Mouse (Mus musculus): ENCODE data around the gene Ppp4r3a. TPM values are rescaled to one million over a fixed set of nuclear protein-coding genes. Genes with fewer than 3 reads are reported as not detected.

Ppp4r3a gene
- polyA plus RNA-seq, 1 experiment from 2014 or later: 76.3 TPM

DNA sequence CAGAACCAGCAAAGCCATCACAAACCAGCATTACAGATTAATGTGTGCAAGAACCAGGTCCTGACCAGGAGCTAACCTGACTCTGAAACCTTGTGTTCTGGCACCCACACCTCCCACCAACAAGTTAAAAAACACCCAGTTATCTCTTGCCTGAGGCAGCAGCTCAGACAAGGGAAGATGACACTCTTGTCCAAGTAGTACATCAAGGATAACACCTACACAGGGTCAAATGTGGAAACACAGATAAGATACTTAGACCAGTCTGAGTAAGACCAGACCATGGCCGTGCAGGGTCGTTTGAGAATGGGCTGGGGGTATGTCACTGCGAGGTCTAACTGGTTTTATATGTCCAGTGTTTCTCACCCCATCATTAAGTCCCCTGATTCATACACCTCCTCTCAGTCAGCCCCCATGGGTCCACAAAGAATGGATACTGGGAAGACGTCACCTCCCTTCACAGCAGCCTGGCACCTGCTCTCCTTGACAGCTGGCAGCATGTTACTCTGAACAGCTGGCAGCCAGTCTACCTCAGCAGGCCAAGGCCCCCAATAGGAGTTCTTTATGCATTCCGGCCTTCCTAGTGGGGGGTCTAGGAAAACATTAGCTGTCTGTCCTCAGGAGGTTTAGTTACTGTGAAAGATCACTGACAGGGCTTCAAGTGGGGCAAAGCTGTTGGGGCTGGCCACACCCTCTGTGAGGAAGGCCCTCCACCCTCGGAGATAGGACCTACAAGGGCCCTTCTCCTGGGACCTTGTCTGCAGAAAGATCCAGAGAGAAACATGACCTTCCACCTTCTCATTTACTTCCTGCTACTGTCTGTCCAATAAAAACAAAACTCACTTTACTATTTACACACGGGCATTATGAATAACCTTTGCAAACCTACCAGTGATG lies 84.2 kb downstream of the Ppp4r3a start:
- Histone ChIP-seq H3K27ac (no peak overlapping the region), H3K4me1 (replicated peaks) (peaks cover 61% of the 10 kb centered on the region), H3K36me3 (no peaks in the 10 kb centered on the region), H3K9ac (replicated peaks) (no peak overlapping the region), H3K4me2 (no peak overlapping the region), H3K9me3 (no peaks in the 10 kb centered on the region), H3K27me3 (peaks cover 44% of the 10 kb centered on the region), H3K4me3 (replicated peaks) (no peak overlapping the region)
- 35% methylated on average over 7 of the region's 7 CpGs for WGBS
- no peak for ATAC-seq (ENCODE audit: insufficient number of reproducible peaks, insufficient read depth, low FRiP score, low TSS enrichment, low read depth)

DNA sequence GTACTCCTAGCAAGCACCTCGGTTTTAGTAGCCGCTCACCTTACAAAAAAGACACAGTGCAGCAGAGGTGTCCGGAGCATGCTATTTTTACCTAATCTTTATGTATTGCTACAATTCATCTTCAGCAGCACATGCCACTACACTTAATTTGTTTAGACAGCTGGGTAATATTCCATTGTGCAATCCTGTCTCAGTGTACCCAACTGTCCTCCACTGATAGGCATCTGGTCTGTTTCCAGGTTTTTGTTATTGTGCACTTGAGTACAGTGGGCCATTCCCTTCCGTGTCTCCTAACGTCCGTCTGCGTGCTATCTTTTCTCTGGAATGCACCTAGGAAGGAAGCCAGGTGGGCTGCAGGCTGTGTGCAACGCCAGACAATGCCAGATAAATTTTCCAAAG lies 84.9 kb downstream of the Ppp4r3a start:
- H3K9ac ChIP-seq (replicated peaks): no peak overlapping the region
- H3K27ac ChIP-seq: no peak overlapping the region
- H3K4me3 ChIP-seq (replicated peaks): no peak overlapping the region
- H3K27me3 ChIP-seq: peaks cover 43% of the 10 kb centered on the region
- no peak overlapping the region for H3K4me2 ChIP-seq
- no peaks in the 10 kb centered on the region for H3K36me3 ChIP-seq
- H3K9me3 ChIP-seq: no peaks in the 10 kb centered on the region
- no peak for ATAC-seq (ENCODE audit: insufficient number of reproducible peaks, insufficient read depth, low FRiP score, low TSS enrichment, low read depth)
- WGBS: 59% methylated on average over 8 of the region's 8 CpGs
- H3K4me1 ChIP-seq (replicated peaks): peaks cover 57% of the 10 kb centered on the region

DNA sequence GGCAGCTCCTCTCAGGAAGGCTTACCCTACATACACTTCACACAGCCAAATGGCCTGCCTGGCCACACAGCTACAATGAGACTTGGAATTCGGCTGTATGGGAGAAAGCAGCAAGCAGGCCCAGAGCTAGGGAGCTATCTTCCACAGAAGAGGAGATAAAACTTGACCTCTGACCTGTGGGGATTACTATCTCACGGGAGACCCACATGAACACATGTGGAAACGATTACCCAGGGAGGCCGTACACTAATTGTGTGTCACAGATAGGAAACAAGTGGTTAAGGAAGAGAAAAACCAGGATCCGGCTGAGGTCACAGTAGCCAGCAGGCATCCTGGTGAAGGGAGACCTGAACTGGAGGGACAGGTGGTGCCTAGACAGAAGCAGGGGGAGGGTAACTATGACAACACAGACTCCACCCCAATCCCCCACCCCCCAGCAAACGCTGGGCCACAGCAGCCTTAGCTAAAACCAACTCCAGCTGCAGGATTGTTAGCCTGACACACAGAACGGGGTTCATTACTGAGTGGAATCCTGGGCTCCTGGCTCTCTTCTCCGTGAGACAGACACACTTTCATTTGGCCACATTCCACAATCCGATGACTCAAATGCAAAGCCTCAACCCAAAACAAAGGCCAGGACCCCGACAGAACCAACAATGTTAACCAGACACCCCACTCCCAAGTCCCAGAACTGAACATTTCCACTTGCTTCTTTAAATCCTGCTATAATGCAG lies 85.5 kb downstream of the Ppp4r3a start:
- Histone ChIP-seq H3K4me2 (no peak overlapping the region), H3K27ac (no peak overlapping the region), H3K9ac (replicated peaks) (no peak overlapping the region), H3K27me3 (peaks cover 44% of the 10 kb centered on the region), H3K4me1 (replicated peaks) (peaks cover 55% of the 10 kb centered on the region), H3K36me3 (no peaks in the 10 kb centered on the region), H3K4me3 (replicated peaks) (no peak overlapping the region), H3K9me3 (no peaks in the 10 kb centered on the region)
- WGBS: 8% methylated on average over 10 of the region's 10 CpGs
- ATAC-seq (ENCODE audit: insufficient number of reproducible peaks, insufficient read depth, low FRiP score, low TSS enrichment, low read depth): peak; percentile 43; the same call in 1 of the 2 replicates

DNA sequence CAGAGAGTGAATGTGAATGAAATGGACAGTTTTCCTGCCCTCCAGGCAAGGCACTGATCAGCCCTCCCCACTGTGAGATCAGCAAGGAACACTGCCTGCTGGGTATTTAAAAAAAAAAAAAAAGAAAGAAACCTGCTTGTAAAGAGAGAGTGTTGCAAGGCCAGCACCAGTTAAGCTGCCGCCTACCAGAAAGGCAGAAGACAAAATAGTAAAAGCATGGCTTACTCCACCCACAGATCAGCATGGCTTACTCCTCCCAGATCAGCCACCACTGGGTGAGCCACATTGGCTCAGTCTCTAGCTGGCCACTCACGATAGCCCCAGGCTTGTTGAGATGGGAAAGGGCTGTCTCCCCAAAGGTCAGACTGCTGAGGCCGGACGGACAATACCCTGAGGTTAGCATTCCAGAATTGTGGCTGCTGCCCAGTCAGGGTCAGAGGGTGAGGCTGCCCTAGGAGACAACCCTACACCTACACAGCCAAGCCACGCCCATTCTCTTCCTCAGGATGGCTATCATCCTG lies 87.1 kb downstream of the Ppp4r3a start:
- no peak overlapping the region for H3K27ac ChIP-seq
- H3K36me3 ChIP-seq: no peaks in the 10 kb centered on the region

DNA sequence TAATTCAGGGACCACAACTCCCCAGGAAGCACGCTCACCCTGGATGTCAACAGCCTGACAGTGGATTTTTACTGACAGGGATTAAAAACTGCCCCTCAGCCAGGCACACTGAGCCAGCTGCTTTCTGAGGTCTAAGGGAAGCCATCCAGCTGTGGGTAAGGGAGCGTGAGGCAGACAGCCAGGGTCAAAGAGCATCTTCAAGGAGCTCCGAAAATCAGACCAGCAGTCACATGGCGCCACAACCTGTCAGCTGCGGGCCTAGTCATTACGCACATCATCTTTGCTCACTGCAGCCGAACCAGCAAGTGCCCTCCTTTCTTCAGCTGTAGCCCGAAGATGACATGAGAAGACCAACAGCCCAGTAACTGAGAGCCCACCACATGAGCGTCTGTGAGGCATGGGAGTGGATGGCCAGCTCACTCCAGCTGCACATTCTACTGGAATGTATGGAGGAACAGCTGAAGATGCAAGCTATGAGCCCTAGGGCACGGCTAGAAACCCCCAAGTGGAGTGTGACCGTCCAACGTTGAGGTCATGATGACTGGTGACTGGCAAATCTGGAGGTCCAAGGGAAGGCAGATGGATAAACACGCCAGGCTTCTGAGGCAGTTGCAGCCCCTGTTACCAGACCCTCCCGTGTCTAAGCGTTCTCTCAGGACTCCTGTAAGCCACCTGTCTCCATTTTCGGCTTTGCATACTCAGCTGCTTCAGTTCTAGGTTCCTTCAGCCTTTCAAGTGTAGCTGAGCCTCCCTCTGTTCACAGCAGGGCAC lies 87.7 kb downstream of the Ppp4r3a start:
- no peaks in the 10 kb centered on the region for H3K9me3 ChIP-seq
- no peak overlapping the region for H3K4me2 ChIP-seq
- no peaks in the 10 kb centered on the region for H3K36me3 ChIP-seq
- no peak overlapping the region for H3K4me3 ChIP-seq (replicated peaks)
- ATAC-seq (ENCODE audit: insufficient number of reproducible peaks, insufficient read depth, low FRiP score, low TSS enrichment, low read depth): no peak
- H3K9ac ChIP-seq (replicated peaks): no peak overlapping the region
- WGBS: 41% methylated on average over 16 of the region's 16 CpGs
- peaks cover 66% of the 10 kb centered on the region for H3K4me1 ChIP-seq (replicated peaks)
- peaks cover 50% of the 10 kb centered on the region for H3K27me3 ChIP-seq
- no peak overlapping the region for H3K27ac ChIP-seq

More for the DNA sequence above, 87.1 kb downstream of the Ppp4r3a start:
- Histone ChIP-seq H3K4me3 (replicated peaks) (no peak overlapping the region), H3K27me3 (peaks cover 51% of the 10 kb centered on the region), H3K4me1 (replicated peaks) (peaks cover 60% of the 10 kb centered on the region), H3K9me3 (no peaks in the 10 kb centered on the region), H3K4me2 (no peak overlapping the region), H3K9ac (replicated peaks) (no peak overlapping the region)
- WGBS: 35% methylated on average over 5 of the region's 5 CpGs
- ATAC-seq (ENCODE audit: insufficient number of reproducible peaks, insufficient read depth, low FRiP score, low TSS enrichment, low read depth): no peak

DNA sequence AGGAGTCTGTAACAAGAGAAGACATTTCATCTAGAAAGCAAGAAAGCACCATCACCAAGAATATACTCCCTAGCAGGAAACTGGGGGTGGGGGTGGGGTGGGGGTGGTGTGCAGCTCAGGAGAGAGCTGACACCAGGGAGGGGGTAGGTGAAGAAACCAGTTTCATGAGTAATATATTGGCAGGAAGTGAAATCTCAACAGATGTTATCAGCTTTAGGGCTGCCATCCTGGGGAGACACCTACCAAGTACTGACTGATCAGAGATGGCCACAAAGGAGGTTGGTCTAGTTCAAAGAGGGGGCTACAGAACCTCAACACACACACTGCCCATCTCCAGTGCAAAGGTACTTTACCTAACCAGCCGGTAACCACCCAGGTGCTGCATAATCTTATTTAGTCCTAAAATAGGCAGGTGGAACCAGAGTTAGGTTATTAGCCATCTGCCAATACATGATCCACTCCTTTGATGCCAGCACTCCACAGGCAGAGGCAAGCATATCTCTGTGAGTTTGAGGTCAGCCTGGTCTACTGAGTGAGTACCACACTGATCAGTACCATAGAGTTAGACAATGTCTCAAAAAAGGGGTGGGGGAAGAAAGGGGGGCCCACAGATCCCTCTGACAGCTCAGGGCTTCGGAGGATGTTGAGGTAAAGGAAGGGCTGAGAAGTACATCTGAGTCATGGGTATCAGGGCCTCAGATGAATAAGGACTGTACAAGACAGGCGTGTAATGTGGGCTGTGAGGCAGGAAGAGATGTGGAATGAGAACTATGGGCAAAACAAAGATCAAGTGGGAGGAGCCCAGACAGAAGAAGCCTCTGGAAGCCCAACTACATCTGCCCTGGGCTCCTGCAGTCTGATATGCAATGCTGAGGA lies 89.1 kb downstream of the Ppp4r3a start:
- Histone ChIP-seq H3K9ac (replicated peaks) (no peak overlapping the region), H3K4me3 (replicated peaks) (no peak overlapping the region), H3K4me1 (replicated peaks) (peaks cover 76% of the 10 kb centered on the region), H3K27me3 (peaks cover 48% of the 10 kb centered on the region), H3K9me3 (no peaks in the 10 kb centered on the region), H3K36me3 (no peaks in the 10 kb centered on the region), H3K4me2 (no peak overlapping the region), H3K27ac (no peak overlapping the region)
- 82% methylated on average over 3 of the region's 3 CpGs for WGBS
- no peak for ATAC-seq (ENCODE audit: insufficient number of reproducible peaks, insufficient read depth, low FRiP score, low TSS enrichment, low read depth)

DNA sequence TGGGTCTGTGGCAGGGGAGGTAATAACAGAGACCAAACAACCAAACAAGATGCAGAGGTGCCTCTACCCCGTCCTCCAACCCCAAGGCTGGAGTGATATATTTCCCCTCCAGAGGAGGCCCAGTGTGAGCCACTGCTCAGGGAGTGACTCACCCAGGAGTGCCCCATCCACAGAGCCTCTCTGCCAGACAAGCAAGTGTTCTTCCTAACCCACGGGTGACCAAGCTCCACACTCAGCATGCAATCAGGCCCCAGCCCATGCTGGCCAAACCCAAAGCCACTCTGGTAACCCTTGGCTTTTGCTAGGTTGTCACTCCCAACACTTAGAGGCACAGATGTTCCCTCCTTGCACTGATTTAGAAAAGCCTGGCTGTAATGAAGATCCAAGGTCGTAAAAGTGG lies 90.4 kb downstream of the Ppp4r3a start:
- no peaks in the 10 kb centered on the region for H3K36me3 ChIP-seq
- peaks cover 58% of the 10 kb centered on the region for H3K27me3 ChIP-seq
- peaks cover 64% of the 10 kb centered on the region for H3K4me1 ChIP-seq (replicated peaks)
- no peaks in the 10 kb centered on the region for H3K9me3 ChIP-seq
- no peak for ATAC-seq (ENCODE audit: insufficient number of reproducible peaks, insufficient read depth, low FRiP score, low TSS enrichment, low read depth)
- H3K4me2 ChIP-seq: no peak overlapping the region
- WGBS: 44% methylated on average over 3 of the region's 3 CpGs
- no peak overlapping the region for H3K4me3 ChIP-seq (replicated peaks)
- H3K27ac ChIP-seq: no peak overlapping the region
- no peak overlapping the region for H3K9ac ChIP-seq (replicated peaks)

DNA sequence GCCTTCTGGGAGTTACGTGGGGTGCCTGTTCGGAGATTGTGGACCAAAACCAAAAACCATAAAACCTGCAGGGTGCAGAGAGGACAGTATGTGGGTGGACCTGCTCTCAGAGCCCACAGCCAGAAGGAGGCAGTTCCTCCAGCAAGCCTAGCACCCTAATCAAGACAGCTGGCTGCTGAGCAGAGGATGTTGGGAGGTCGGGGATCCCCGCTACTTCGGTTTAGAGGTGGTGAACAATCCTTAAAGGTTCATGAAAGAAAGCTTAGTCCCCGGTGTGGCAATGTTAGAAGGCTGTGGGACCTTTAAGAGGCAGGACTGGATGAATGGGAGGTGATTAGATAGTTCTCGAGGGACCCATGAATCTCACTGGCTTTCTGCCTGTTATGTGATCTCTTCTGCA lies 91.0 kb downstream of the Ppp4r3a start:
- WGBS: 60% methylated on average over 7 of the region's 7 CpGs
- Histone ChIP-seq H3K36me3 (no peaks in the 10 kb centered on the region), H3K4me3 (replicated peaks) (no peak overlapping the region), H3K27me3 (peaks cover 60% of the 10 kb centered on the region), H3K9ac (replicated peaks) (no peak overlapping the region), H3K27ac (no peak overlapping the region), H3K9me3 (no peaks in the 10 kb centered on the region), H3K4me1 (replicated peaks) (peaks cover 58% of the 10 kb centered on the region), H3K4me2 (no peak overlapping the region)
- no peak for ATAC-seq (ENCODE audit: insufficient number of reproducible peaks, insufficient read depth, low FRiP score, low TSS enrichment, low read depth)

DNA sequence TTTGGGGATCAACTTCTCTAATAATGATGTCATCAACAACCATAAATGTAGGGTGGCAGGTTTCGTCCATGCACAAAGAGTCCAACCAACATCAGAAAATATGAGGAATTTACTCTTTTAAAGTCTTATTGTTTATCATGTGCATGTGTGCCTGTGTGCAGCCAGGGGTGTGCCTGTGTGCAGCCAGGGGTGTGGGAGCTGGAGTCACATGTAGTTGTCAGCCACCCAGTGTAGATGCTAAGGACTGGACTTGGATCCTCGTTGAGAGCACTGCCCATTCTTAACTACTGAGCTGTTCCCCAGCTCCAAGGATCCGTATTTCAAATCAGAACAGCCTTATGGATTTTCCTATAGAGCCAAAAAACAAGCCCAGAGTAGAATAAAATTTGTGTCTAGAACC lies 92.4 kb downstream of the Ppp4r3a start:
- Histone ChIP-seq H3K9me3 (no peaks in the 10 kb centered on the region), H3K4me1 (replicated peaks) (peaks cover 51% of the 10 kb centered on the region), H3K27ac (no peak overlapping the region), H3K9ac (replicated peaks) (no peak overlapping the region), H3K27me3 (peaks cover 72% of the 10 kb centered on the region), H3K36me3 (no peaks in the 10 kb centered on the region), H3K4me3 (replicated peaks) (no peak overlapping the region), H3K4me2 (no peak overlapping the region)
- 64% methylated on average over 3 of the region's 3 CpGs for WGBS
- no peak for ATAC-seq (ENCODE audit: insufficient number of reproducible peaks, insufficient read depth, low FRiP score, low TSS enrichment, low read depth)

DNA sequence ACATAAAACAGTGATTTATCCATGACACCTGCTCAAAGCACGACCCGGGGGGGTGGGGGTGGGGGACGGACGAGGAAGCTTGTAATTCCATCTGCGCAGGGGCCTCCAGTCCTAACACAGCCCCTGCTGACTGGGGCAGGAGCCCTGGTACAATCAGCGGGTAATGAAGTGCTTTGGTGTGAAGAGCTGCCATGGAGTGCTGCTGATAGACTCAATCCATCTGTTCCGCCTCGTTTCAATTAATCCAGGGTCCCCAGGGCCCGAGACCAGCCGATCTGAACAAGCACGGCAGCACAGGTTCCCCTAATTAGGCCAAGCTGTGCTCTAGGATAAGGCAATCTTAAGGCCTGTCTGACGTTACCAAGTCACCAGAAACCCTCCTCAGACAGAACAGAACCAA lies 93.2 kb downstream of the Ppp4r3a start:
- Histone ChIP-seq H3K9me3 (no peaks in the 10 kb centered on the region), H3K4me1 (replicated peaks) (peaks cover 49% of the 10 kb centered on the region), H3K36me3 (no peaks in the 10 kb centered on the region), H3K4me3 (replicated peaks) (no peak overlapping the region), H3K9ac (replicated peaks) (no peak overlapping the region), H3K27me3 (peaks cover 66% of the 10 kb centered on the region), H3K27ac (peak overlapping the region; percentile 64; the same call in 1 of the 2 replicates), H3K4me2 (peak overlapping the region; percentile 24)
- ATAC-seq (ENCODE audit: insufficient number of reproducible peaks, insufficient read depth, low FRiP score, low TSS enrichment, low read depth): peak; percentile 87
- 5% methylated on average over 12 of the region's 12 CpGs for WGBS
